ENCODE assay signal across 7 mouse cellular contexts in the genomic region with DNA sequence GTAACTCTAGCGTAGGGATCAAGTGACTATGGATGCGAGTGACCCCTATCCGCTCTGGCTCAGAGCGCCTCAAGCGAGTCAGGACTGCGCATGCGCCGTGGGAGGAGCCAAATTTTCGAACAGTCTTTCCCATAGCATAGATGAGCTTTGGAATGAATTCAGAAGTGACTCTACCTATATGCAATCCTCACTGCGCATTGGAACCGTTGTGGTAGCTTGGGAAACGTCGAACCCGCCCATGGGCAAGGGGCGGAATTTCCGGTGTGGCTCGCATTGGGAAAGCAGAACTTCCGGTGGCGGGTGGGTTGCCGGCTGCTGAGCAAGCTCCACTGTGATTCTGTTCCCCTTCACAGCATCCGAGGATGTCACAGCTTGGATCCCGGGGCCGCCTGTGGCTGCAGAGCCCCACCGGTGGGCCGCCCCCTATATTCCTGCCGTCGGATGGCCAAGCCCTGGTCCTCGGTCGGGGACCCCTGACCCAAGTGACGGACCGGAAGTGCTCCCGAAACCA. TPM values are rescaled to one million over a fixed set of nuclear protein-coding genes. Genes with fewer than 3 reads are reported as not detected.
DNase-seq lines count a peak whose midpoint lies in the region; ATAC-seq lines count a peak whose summit lies in the region.

A gene (plus strand): TSS at position 98 of the 511 bp plus-strand sequence.

- intact Hi-C loops in gastrocnemius, postnatal 36 days (cut with DNase I): no loop called here
- intact Hi-C loops in left cerebral cortex, postnatal 25 days (cut with DNase I): loop anchor here (1.0 kb wide), 1 partner anchor 12 kb away; a partner anchor contains a TSS

- no peaks in the 10 kb centered on the region for H3K9me3 ChIP-seq in intestine, embryonic 15.5 days
- H3K9me3 ChIP-seq in midbrain, embryonic 10.5 days (replicated peaks): no peaks in the 10 kb centered on the region

- DNase-seq in adrenal gland, adult 8-10 months: peak; percentile 82
- peak; percentile 73 for DNase-seq in embryo, embryonic 11.5 days (ENCODE audit: low read depth, low spot score)
- peak; percentile 71 to 85 for DNase-seq in gastrocnemius, postnatal 36 days
- DNase-seq in left cerebral cortex, postnatal 25 days (ENCODE audit: low spot score in 2 of 2): peak; percentile 92 to 97
- DNase-seq in midbrain, embryonic 10.5 days (ENCODE audit: low spot score): peak; percentile 90
- peak; percentile 86 for DNase-seq in right cerebral cortex, postnatal 4 days

- WGBS in intestine, embryonic 15.5 days: under 1% methylated on average over 32 of the region's 32 CpGs
- under 1% methylated on average over 32 of the region's 32 CpGs for WGBS in midbrain, embryonic 10.5 days

- peak within 1 kb of the TSS; percentile 91 for H3K27ac ChIP-seq in intestine, embryonic 15.5 days
- peak within 1 kb of the TSS; percentile 94 for H3K27ac ChIP-seq in midbrain, embryonic 10.5 days (replicated peaks)

- peak; percentile 57 for ATAC-seq in intestine, embryonic 15.5 days

- H3K27me3 ChIP-seq in intestine, embryonic 15.5 days (replicated peaks): no peaks in the 10 kb centered on the region
- H3K27me3 ChIP-seq in midbrain, embryonic 10.5 days (ENCODE audit: low read depth, poor library complexity, severe bottlenecking): no peaks in the 10 kb centered on the region

- peaks cover 63% of the 10 kb centered on the region for H3K4me1 ChIP-seq in intestine, embryonic 15.5 days (replicated peaks)
- peaks cover 78% of the 10 kb centered on the region for H3K4me1 ChIP-seq in midbrain, embryonic 10.5 days

- H3K4me2 ChIP-seq in intestine, embryonic 15.5 days (replicated peaks): peak within 1 kb of the TSS; percentile 82

- H3K4me3 ChIP-seq in intestine, embryonic 15.5 days (replicated peaks): peak within 1 kb of the TSS; percentile 61
- peak within 1 kb of the TSS; percentile 91 for H3K4me3 ChIP-seq in midbrain, embryonic 10.5 days

- H3K36me3 ChIP-seq in intestine, embryonic 15.5 days: peaks cover 17% of the 10 kb centered on the region
- H3K36me3 ChIP-seq in midbrain, embryonic 10.5 days: peaks cover 38% of the 10 kb centered on the region

- H3K9ac ChIP-seq in intestine, embryonic 15.5 days: peak within 1 kb of the TSS; percentile 71

RNA-seq across cellular contexts. Expression of the gene that starts here (rescaled TPM):
- 10 to 100 TPM; 46.6 to 56.6 (median 53.6) TPM for total RNA-seq in adrenal gland, adult 8-10 months (2022)
- 10 to 100 TPM; 14.9 to 18.7 TPM for total RNA-seq in gastrocnemius, postnatal 36 days (2021)
- polyA plus RNA-seq in intestine, embryonic 15.5 days (2015; fragmentation: Nextera tagmentation; extraction: Ambion mirVana): 25.9 and 29.0 TPM in 2 replicates
- 10 to 100 TPM; 26.4 to 27.3 TPM for total RNA-seq in left cerebral cortex, postnatal 25 days (2021)
- polyA plus RNA-seq in midbrain, embryonic 10.5 days (2016; fragmentation: Nextera tagmentation; extraction: Ambion mirVana): 38.1 and 38.4 TPM in 2 replicates

Comparison
In these comparisons a context has a peak if more than half of its experiments do, and no peak if none do; other contexts are left out.
1. Peak in every context shown above with its lines: DNase-seq, ATAC-seq, H3K4me3 ChIP-seq and H3K27ac ChIP-seq.